Mouse (Mus musculus): ENCODE results near the gene Ap5z1.

The Ap5z1 gene

DNA sequence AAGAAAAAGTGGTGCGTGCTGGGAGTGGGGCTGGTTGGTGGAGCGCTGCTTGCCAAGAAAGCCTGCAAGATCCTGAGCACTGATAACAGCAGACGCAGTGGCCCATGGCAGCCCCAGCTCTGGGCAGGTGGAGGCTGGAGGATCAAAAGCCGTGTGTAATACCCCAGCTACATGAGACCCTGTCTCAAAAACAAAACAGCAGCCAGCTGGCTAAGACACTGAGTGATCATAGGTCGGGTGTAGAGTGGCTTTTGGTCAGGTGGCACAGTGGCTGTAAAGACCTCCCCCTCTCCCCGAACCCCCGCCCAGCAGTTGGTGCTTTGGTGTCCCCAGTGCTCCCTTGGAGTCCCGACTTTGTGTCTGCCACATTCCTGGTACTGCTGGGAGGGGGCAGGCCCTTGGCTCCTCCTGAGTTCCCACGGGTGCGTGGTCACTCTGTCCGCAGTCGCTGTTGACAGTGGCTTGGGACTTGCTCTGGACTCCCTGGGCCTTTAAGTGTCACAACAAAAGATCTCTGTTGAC is 23.8 kb upstream of the Ap5z1 start:
- DNase-seq (ENCODE audit: low spot score in 2 of 2) = peak; percentile 47 to 52

DNA sequence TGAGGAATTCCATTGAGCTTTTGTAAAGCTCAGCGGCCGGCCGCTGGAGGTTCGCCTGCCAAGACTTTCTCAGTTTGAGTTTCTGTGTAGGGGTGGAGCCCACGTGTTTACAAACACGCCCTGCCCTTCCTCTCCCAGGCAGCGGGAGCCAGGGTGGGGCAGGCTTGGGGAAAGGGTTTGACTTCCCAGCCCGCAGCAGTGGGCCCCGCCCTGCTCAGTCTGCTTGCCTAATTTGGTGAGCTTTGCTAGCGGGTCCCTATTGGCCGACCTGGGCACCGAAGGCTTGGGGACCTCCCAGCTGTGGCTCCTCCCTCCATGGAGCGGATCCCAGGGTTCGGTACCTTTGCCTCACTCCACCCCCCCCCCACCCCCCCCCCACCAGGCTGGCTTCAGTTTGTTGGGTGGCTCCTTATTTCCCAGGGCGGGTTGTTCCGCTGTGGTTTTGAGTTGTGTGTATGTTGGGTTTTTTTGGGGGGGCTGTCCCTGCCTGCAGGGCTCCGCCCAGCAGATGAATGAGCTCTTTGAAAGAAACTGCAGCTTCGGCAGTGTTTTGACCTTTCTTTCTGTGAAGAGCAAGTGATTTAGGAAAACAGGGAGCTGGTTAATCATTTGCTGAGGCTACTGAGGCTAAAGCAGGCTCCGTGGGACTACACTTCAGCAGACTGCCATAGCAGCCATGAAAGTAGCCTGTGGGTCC is 23.1 kb upstream of the Ap5z1 start:
- DNase-seq (ENCODE audit: low spot score in 2 of 2) = peak; percentile 76 to 91

DNA sequence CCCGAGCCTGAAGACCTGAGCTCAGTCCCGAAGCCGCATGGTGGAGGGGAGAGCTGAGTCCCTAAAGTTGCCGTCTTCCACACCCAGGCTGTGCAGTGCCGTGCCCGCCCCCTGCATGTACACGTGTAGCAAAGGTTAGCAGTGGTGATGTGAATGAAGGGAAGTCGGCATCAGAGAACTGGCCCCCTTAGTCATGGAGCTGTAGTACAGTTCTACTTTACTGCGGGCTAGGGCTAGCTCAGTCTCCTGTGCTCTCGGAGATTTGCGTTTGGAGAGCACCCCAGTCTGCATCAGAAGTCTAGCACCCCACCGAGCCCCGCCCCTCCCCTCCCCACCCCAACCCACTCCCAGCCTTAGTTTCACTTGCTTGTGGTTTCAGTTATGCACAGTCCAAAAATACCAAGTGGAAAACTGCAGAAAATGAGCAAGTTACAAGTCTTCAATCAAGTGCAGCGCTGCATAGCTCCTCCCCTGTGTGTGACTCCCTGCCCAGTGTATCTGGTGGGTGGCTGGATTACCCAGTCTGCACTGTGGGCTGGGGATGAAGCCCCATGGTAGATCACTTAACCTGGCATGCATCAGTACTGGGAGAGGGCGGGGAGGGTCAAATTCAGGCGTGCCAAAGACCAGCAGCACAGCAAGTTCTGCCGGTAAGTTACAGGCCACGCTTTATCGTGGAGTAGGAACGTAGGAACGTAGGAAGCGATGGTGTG is 22.3 kb upstream of the Ap5z1 start:
- DNase-seq (ENCODE audit: low spot score in 2 of 2) = peak in 1 of 2 experiments; percentile 57

DNA sequence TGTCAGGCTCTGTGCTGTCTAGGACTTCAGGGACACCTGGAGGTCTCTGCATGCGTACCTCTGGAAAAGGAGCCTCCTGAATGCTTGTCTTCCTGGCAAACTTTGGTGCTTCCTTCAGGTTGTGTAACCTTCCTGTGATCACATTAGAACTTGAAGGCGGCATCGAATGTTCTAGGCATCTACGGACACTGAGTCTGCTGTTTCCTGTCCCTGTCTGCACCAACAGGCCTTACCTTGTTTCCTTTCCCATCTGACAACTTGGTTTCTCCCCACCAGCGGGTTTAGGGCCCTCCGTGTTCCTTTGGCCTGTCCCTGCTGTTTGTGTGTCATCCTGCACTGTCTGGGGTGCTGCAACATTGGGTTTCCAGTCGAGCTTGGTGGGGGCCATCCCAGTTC is 21.7 kb upstream of the Ap5z1 start:
- DNase-seq (ENCODE audit: low spot score in 2 of 2) = no peak

DNA sequence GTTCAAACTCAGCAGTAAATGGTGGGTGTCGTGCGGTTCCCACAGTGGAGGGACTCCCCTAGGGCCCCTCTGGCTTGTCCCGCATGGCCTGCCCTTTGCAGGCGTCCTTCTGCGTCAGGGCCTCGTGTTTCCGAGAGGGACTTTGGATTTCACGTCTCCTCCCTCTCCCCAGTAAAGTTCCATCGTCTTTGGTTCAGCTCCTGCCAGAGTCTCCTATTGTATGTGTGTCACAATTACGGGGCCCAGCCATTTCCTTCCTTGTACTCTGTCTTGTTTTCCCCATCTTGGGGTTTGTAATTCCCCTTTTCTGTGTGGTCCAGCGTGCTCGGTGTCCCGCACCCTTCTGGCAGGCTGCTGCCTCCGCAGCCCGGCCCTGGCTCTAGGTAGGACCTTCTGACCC is 20.2 kb upstream of the Ap5z1 start:
- DNase-seq (ENCODE audit: low spot score in 2 of 2) = no peak

DNA sequence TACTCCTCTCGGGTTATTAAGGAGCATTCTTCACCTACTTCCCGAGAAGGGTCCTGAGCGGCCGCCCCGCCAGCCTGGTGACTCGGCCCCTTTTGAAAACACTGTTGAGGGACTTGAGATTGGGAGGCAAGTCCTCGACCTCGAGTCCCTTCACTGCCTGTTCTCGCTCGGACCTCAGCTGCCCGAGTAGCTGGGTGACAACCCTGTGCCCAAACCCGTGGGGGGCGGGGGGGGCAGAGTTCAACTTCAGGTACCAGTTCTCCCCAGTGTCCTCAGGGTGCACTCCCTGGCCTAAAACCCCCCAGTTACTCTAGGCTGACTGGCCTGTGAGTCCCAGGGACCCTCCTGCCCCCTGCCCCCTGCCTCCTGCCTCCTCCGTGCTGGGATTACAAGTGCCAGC is 19.8 kb upstream of the Ap5z1 start:
- no peak for DNase-seq (ENCODE audit: low spot score in 2 of 2)

DNA sequence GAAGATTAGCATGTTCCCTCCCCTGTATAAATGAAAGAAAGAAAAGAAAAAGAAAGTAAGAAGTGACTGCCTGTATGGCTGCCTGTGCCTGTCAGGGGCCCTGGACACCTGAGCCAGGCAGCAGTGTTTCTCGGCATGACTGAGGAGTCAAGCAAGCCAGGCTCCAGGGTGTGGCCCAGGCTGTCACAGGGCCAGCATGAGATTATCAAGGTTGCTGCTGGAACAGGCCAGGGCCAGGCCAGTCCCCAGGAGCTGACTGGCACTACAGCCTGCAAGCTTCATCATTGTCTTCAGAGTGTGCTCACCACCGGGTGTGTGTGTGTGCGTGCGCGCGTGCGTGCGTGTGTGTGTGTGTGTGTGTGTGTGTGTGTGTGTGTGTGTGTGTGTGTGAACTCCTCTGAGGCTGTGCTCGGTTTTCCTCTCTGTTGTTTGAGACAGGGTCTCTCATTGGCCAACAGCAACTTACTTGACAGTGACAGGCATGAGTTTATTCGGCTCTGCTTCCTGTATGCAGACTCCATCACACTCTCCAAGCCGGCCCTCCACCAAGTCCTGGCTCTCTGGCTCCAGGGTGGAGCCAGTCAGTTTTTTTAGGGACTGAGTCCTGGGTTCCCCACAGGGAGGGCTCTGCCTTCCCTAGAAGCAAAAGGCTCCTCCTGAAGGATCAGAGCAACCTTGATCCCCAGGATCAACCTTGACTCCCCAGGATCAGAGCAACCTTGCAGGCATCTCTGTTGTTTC is 18.8 kb upstream of the Ap5z1 start:
- peak in 1 of 2 experiments; percentile 61 for DNase-seq (ENCODE audit: low spot score in 2 of 2)

DNA sequence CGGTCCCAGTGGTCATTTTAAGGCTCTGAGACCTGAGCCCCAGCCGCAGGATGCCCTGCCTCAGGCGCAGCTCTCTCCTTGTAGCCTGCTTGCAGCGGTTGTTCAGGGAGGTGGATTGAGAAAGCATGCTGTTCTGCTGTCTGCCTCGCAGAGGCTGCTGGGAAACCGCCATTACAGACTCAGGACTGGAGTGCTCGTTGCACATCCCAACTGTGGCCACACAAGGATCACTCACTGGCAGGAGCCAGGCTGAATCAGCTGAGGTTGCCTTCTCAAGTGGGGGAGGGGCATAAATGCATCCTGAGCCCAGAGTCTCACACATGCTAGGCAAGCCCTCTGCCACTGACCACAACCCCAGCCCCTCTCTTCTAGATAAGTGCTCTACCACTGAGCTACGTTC is 18.0 kb upstream of the Ap5z1 start:
- no peak for DNase-seq (ENCODE audit: low spot score in 2 of 2)

DNA sequence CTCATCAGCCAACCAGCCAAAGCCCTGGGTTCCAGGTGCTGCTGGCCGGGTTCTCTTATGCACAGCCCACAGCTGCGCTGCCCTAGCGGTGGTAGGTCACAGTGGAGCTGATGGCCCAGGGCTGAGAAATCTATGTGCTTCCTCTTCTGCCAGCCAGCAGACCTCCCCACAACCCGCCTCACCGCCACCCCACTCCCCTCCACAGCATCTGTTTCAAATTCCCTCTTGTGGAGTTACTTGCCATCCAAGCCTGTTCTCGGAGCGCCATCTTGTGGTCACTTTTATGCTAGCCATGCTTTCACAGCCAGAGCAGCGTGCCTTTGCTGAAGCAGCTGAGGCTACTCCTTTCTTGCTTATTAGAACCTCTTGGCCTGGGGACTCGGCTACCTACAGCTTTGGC is 15.7 kb upstream of the Ap5z1 start:
- peak; percentile 86 to 93 for DNase-seq (ENCODE audit: low spot score in 2 of 2)

DNA sequence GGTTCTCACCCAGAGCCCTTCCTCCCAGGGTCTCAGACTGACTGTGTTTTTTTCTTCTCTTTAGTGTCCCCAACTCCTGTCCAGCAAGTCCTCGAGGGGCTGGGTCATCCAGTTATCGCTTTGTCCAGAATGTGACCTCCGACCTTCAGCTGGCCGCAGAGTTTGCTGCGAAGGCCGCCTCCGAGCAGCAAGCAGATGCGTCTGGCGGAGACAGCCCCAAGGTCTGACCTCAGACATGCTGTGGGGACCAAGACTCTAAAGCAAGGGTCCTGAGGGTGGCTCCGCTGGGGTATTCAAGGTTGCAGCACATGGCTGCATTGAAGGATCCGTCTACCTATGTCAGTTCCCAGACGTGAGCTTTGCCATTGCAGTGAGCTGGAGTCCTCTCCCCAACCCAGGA is 15.1 kb upstream of the Ap5z1 start:
- DNase-seq (ENCODE audit: low spot score in 2 of 2) = no peak

DNA sequence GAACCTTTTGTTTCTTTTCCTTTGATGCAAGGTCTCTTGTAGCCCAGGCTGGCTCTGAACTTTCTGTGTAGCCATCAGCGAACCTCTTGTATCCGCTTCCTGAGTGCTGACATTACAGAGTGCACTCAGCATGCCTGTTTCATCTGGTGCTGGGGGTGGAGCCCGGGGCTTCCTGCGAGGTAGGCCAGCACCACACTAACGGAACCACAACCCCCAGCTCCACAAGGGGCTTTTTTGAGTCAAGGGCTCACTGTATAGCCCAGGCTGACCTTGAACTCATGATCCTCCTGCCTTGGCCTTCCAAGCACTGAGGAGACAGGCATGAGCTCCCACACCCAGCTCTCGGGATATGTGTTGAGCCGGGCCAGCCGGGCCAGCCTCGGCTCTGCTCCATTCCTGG is 12.9 kb upstream of the Ap5z1 start:
- DNase-seq (ENCODE audit: low spot score in 2 of 2) = no peak

DNA sequence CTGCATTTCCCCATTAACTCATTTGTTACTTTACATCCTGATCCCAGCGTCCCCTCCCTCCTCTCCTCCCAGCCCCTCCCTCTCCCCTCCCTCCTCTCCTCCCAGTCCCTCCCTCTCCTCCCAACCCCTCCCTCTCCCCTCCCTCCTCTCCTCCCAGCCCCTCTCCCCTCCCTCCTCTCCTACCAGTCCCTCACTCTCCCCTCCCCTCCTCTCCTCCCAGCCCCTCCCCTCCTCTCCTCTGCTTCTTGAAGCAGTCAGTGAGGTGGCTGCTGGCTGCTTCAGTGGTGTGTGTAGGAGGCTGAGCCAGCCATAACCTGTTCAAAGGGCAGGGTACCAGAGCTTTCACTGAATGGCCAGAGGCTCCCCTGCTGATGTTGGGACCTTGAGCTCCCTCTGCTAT is 12.0 kb upstream of the Ap5z1 start:
- no peak for DNase-seq (ENCODE audit: low spot score in 2 of 2)

DNA sequence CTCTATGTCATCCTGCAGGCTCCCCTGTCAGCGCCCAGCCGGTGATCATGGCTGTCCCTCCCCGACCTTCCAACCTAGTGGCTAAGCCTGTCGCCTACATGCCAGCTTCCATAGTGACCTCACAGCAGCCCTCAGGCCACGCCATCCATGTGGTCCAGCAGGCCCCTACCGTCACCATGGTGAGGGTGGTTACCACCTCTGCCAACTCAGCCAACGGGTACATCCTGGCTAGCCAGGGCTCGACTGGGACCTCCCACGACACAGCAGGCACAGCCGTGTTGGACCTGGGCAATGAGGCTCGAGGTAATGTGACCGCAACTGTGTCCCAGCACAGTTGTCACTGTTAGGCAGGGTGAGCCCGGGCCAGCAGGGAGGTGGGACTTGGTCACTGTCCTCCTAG is 10.0 kb upstream of the Ap5z1 start:
- DNase-seq (ENCODE audit: low spot score in 2 of 2) = no peak

DNA sequence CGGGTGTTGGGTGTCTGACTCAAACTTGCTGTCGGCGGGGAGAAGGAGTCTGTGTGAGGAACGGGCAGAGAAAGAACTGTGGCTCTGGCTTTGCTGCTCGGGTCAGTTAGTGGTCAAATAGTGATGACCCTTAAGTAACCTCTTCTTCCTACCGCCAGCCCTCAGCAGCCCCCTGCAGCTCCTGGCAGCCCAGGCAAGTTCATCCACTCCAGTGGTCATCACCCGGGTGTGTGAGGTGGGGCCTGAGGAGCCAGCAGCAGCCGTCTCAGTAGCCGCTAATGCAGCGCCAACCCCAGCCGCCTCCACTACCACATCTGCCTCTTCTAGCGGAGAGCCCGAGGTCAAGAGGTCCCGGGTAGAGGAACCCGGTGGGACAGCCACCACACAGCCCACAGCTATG is 7.4 kb upstream of the Ap5z1 start:
- DNase-seq (ENCODE audit: low spot score in 2 of 2) = no peak

DNA sequence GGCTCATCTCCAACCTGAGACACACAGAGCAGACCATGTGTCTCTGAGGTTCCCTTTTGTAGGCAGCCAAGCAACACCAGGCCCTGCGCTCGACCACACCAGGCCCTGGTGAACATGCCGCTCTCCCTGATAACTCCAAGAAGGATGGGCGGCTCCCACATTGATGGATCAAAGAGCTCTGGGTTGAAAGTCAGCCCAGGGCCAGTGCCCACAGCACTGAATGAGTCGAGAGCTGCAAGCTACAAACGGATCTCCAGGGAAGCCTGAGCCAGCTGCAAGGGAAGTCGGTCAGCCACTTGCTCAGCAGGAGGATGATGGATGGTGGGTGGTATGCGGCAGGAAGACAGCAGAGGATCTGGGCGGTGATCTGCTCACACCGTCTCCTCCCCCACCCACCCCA is 6.4 kb upstream of the Ap5z1 start:
- no peak for DNase-seq (ENCODE audit: low spot score in 2 of 2)

DNA sequence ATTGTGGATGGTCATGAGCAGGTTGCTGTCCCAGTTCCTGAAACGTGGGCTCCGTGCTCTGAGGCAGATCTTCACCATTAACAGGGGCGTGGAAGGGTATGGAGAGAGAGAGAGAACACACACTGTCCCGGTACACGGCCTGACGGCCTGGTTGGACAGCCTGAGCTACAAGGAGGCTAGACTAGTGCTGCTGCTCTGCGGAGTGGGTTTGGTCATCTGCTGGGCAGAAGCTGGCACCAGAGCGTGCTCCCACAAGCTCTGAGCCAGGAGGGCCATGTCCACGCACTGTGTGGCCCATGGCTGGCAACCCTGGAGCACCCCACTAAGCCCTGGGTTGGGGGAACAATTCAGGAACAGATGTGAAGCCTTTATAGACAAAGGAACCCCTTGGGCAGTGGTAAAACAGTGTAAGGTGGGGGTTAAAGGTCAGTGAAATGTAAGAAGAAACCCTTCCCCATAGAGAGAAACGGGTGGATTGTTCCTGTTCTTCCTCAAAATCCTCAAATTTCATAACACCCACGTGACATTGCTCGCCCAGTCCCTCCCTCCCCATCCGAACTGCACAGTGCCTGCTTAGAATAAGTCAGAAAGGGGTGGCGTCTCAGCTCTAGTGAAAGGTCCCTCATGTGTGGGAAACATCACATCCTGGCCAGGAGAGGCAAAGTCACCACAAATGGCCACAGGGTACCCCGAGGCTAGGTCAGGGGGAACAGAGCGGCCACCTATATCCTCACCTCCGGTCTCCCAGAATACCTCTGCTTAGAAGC is 4.8 kb upstream of the Ap5z1 start:
- no peak for DNase-seq (ENCODE audit: low spot score in 2 of 2)

DNA sequence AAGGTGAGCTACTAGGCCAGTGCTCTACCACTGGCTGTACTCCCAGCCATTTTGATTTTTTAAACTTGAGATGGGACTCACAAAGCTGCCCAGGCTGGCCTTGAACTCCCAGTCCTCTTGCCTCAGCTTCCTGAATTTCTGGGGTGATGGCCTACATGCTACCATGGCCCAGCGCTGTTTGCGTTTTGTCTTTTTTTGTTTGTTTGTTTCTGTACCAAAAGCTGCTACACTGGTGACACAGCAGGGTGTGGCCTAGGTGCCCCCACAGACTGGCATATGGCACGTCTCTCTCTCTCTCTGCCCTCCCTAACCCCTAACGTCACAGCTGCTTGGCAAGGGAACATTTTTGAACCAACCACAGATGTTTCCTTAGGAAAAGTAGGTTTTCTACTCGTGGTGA is 3.9 kb upstream of the Ap5z1 start:
- DNase-seq (ENCODE audit: low spot score in 2 of 2) = no peak

DNA sequence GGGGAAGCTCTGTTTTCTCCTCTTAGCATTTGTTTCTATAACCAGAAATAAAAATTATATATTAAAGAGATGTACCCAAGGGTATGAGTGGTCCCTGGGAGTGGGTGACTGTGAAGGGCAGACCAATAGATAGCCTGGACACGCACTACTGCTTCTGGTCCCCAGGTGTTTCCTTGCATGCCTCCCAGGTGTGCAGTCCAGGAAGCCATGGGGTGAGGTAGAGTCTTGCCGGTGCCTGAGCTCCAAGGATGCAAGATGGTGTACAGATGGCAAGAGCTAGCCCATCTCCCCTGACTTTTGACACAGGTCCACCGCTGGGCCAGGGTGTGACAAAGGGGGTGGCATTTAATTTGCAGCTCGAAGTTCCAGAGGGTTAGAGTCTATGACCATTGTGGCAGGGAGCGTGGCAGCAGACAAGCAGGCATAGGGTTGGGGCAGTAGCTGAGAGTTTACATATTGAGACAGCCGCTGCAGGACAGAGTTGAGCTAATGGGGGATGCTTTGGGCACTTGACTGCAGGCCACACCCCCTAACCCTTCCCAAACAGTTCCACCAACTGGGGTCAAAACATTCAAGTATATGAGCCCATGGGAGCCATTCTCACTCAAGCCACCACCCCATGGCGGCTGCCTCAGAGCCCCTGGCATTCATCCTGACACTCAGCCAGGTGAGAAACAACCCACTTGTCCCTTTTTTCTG is 1.7 kb upstream of the Ap5z1 start:
- no peak for DNase-seq (ENCODE audit: low spot score in 2 of 2)

DNA sequence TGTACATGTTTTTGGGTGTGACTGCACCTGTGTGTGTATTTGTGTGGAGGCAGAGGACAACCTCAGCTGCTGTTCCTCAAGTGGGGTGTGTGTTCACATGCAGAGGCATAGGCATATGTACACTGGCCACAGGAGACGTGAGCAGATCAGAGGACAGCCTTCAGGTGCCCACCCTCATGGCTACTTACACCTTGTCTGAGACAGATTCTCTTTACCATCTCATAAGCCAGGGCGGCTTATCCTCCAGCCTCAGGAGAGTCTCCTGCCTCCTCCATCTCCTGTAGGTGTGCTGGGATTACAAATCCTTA is 1.1 kb upstream of the Ap5z1 start:
- no peak for DNase-seq (ENCODE audit: low spot score in 2 of 2)

DNA sequence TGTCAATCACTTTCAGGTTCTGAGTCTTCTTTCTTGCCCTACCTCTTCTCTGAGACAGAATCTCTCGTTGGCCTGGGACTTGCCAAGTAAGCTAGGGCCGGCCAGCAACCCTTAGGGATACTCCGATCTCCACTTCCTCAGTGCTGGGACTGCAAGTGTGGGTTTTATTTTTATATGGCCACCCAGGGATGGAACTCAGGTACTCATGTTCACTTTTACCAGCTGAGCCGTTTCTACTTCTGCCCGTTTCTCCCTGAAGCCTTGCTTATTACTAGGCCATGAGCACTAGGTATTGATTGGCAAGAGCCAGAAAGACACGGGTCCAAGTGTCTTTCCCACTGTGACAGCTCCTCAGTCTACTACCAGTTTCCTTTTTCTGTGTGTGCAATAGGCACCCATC is 733 bp upstream of the Ap5z1 start:
- no peak for DNase-seq (ENCODE audit: low spot score in 2 of 2)

DNA sequence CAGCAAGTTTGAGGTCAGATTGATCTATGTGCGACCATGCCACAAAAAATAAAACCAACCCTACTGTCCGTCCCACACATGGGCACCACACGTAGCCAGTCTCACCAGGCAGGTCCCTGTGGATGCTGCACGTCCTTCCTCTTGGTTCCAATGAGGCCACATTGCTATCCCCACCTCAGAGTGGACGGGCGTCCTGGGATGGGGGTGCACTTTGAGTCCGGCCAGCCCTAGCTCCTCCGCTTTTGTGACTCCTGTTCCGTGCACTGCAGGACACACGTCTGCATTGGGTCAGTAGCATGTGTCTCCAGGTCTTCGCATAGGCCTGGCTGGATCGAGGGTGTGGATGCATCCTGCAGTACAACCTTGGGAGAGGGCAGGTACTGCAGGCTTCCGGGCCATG is 4.6 kb downstream of the Ap5z1 start:
- DNase-seq (ENCODE audit: low spot score in 2 of 2) = no peak

DNA sequence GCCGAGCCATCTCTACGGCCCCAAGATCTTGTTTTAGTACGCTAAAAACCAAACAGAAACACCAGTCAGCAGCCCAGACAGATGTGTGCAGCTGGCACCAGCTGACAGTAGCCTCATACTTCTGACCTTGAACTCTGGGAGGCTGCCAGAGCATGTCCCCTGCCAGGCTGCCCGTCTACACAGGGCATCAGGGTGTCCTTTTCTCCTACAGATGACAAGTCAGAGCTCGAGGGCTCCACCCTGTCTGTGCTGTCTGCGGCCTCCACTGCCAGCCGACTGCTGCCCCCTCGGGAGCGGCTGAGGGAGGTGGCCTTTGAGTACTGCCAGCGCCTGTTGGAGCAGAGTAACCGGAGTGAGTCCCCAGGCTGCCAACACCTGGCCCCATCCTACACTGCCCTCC is 6.1 kb downstream of the Ap5z1 start:
- DNase-seq (ENCODE audit: low spot score in 2 of 2) = no peak
